Mouse (Mus musculus): ENCODE data around the gene Trmt10b.

Gene Trmt10b

DNA sequence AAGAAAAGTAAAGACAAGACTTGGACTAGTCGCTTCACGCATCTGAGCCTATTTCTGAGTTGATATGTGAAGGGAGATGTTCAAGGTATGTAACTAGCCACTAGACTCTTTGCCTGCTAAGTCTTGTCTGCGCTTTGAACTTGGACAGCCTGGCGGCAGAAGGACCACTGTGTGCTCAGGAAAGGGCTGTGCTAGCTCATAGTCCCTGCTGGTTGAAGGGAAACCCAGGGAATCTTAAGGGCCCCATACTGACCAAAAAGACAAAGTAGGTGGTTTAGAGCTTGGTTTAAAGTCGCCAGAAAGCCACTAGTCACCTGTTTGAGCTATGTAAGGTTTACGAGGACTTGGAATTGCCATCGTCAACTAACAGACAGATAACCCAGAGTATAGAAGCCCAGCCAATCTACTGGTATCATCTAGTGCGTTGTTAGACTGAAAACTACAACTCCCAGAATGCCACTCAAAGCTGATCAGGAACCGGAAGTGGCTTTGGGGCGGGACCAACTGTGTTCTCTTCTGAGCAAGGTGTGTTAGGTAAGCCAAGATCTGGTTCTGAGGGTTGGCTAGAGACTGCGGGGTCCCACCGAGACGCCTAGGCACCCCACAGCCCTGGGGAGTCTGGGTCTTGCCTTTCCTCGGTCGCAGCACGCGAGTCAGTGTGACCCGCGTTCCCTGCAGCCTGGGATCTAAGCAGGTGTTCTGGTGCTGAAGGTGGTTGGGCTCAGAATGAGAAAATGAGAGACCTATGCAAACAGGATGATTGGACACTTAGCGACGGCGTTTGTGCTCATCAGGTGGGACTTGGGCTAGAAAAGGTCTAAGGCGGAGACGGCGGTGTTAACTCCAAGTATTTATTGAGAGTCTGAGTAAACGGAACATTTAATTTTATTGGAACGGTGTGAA lies at the start of gene Trmt10b:
TSS of gene Trmt10b (plus strand) at position 466 of the 903 bp plus-strand sequence.
- DNase-seq (ENCODE audit: low read depth, low spot score), result peak; percentile 92

DNA sequence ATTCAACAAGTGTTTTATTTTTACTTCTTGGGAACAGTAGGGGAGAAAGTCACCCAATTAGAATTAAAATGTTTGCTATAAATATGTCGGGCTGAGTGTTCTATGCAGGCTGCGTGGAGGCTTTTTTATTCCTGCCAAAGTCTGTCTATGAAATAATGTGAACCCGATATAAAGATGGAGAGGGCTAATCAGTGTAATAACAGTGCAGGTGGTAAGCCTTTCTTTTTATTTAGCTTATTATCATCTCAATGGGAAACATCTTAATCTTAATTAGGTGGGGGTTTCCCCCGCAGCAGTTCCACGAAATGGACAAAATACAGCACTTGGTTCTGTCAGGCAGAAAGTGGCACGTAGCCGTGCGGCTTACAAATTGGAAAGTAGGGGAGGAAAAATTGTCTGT lies 45.7 kb upstream of the Trmt10b start:
- no peak for DNase-seq (ENCODE audit: low read depth, low spot score)

DNA sequence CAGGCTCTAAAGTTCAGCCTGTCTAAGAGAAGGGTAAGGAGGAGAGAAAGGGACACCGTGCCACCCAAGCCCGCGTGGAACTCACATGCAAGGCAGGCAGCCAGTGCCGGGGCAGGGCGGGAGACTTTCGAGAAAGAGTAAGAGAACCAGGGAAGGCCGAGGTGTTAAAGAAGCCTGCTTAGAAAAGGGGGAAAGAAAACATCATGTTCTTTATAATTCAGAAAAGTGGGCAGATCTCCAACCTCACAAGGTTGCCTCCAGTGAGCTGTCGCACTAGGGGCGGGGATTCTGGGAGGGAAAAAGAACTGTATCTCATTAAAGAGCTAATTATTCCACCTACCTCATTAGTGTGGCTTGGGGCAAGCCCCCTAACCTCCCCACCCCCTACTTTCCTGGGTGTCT lies 44.1 kb upstream of the Trmt10b start:
- DNase-seq (ENCODE audit: low read depth, low spot score), result no peak

DNA sequence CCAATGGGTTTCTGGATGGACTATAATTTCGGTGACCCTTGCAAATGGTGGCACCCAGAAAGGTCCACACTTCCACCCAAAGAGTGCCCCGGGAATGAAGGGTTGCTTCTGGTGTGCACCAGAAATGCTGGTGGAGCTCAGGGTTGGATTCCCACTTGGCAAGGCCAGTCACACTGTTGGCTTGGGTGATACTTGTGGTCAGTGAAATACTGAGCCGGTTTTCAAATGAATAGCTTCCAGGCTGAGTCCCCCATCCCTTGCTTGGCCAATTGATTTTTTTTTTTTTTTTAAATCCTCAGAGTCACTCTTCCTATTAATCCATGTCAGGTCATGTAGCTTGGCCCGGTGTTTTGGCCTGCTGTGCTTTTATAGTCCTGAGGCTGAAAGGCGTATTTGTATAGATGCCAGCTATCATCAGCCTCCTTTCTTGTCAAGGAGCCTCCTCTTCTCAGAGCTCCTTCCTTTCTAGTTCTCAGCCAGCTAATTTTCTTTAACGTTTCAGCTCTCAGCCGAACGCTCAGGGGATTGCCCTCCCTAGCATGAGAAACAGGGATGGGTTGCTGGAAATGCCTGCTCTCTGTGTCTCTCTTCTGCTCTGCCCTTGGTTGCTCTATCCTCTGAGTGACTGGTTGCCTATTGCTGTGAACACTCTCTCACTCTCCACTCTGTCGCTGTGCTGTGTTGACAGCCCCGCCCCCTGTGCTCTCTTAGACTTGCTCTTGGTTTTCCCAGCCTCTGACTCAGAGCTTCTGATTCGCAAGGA lies 42.9 kb upstream of the Trmt10b start:
- DNase-seq (ENCODE audit: low read depth, low spot score), result no peak

DNA sequence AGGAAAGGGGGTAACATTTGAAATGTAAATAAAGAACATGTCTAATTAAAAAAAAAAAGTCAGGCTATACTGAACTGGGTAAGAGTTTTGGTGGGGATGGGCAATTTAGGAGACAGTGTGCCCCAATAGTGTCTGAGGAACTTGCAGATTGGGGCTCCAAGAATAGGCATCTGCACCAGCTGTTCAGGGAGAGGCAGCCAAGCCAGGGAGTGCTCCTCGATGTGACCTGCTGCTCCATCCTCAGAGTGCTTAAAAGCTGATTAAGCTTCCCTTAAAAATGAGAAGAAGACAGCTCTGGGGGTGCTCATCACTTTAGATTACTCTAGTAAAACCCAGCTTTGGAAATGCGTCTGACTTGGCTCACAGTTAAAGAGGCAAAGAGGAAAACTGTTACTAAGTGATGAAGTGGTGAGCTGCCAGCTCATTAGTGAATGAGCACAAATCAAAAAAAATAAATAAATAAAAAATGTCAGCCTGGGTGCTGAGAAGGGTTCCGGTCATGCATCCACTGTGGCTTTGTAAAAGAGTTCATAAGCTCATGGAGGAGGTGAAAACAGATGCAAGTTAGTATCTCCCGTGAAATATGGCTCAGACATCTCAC lies 37.6 kb upstream of the Trmt10b start:
- no peak for DNase-seq (ENCODE audit: low read depth, low spot score)

DNA sequence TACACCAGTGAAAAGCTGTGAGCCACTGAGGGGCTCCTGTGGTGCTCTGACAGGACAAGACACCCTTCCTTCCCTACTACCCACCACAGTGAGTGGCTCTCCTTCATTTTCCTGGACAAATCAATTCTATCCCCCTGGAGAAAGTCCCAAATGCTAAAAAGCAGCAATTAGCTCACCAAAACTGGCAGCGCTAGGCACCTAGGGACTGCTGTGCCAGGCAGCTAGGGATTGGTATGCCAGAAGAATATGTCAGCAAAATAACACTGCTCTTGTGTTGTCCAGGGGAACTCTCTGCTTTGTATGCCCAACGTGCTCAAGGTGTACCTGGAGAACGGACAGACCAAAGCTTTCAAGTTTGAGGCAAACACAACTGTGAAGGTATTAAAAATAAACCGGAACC lies 35.4 kb upstream of the Trmt10b start:
- DNase-seq (ENCODE audit: low read depth, low spot score), result no peak

DNA sequence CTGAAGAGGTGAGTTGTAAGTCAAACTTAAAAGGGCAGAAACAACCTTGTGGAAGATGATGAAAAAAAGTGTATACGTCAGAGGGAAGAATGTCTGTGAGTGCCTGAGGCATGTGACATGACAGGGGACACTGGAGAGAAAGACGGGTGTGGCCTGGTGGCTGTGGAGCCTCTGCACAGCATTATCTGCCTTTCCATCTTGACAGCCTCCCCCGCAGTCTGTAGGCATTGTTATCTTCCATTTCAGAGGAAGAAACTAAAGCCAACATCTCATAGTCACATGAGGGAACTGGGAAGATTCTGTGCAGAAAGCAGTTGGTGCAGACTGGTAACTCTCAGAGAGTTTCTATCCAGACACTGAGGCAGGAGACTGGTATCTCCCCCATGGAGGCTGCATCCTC lies 29.0 kb upstream of the Trmt10b start:
- peak; percentile 16 for DNase-seq (ENCODE audit: low read depth, low spot score)

DNA sequence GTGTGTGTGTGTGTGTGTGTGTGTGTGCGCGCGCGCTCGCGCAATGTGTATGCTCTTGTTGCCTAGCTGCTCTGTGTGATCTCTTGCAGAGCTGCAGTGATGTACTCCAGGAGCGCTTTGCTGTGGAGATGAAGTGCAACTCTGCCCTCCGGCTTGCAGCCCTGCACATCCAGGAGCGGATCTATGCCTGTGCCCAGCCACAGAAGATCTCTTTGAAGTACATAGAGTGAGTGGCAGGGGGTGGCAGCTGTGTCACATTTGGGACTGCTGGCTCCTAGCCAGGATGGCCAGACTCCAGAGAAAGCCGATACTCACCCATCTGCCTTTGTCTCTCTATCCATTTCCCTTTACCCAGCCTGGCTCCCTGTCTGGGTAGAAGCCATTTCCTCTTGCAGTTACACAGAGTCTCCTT lies 25.9 kb upstream of the Trmt10b start:
- no peak for DNase-seq (ENCODE audit: low read depth, low spot score)

DNA sequence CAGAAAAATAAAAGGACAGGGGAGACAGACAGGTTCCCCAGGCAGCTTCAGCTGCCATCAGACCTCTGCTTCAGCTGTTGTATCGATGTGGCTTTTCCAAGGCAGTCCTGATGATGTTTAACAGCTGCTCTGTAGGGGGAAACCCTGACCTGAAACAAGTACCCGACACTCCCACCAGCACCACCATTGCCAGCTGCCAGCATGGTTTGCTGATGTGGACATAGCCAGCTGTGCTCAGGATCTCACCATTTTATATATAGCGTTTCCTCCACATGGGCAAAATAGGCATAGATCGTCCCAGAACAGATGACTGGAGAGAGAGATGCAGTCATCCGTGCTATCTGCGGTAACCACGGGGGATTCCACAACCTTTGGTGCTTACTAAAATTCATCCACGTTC lies 21.2 kb upstream of the Trmt10b start:
- DNase-seq (ENCODE audit: low read depth, low spot score), result no peak

DNA sequence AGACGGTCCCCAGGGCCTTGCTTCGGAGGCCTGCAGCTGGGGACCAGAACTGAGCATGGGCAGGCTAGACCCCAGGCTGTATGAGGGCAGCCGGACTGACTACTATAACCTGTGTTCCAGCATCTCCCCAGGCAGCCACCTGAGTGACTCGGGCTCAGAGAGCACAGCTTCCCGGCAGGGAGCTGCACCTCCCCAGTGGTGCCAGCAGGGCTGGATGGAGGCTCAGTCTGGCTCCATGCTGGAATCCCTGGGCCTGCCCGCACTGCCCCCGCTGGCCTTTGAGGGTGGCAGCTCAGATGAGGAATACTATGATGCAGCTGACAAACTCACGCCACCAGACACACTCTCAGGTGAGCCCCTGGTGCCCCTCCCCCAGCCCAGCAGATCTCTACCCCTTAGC lies 17.6 kb upstream of the Trmt10b start:
- no peak for DNase-seq (ENCODE audit: low read depth, low spot score)

DNA sequence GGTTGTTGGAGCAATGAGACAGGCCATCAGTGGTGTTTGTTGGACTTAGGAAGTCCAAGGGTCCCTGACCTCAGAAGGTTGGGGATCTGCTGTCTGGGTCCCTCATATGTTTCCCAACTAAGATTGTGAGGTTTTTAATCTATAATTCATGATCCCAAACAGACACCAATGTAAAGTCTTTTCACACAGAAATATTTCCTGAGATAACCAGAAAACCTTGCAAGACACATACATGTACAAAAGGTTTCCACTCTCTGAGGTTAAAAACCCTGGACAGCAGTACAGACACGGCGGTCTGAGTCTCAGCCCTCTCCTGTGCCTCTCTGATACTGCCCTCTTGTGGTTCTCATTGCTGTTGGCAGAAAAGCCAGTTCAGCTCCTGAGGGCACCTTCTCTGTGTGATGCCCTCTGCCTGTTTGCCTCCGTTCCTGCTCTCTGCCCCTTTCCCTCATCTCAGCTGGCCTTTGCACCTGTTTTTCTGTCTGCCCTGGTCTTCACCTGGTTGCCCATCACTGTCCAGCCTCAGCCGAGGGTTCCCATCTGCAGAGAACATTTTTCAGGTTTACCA lies 16.9 kb upstream of the Trmt10b start:
- peak; percentile 75 for DNase-seq (ENCODE audit: low read depth, low spot score)

DNA sequence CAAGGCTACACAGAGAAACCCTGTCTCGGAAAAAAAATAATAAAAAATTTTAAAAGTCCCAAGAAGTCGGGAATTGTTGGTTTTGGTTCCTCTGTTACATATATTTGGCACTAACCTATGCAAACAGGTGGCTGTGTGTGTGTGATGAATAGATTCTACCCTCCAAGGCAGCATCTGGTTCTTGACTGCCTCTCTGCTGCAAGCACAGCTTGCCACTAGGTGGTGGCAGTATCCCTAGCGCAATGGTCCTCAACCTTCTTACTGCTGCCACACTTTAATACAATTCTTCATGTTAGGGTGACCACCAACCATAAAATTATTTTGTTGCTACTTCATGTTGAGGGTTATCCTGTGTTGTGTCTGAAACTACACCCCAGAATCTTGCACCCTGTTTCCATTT lies 10.6 kb upstream of the Trmt10b start:
- DNase-seq (ENCODE audit: low read depth, low spot score), result peak; percentile 39

DNA sequence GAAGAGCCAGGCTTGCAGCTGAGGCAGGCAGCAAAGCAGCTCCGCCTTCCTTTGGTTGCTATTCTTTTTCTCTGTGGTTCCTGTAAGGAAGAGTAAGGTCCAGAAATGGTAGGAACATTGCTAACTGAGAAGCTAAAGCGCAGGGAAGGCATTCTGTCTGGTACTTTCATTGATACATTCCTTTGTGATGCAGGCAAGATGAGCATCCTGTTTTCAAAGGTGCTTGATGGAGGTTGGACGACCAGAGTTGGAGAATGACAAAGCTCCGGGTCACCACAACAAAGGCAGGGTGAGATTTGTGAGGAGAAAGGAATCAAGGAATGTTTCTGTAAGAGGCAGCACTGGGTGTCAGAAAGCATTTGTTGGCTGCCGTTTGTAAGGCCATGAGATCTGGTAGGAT lies 9.0 kb upstream of the Trmt10b start:
- DNase-seq (ENCODE audit: low read depth, low spot score), result no peak

DNA sequence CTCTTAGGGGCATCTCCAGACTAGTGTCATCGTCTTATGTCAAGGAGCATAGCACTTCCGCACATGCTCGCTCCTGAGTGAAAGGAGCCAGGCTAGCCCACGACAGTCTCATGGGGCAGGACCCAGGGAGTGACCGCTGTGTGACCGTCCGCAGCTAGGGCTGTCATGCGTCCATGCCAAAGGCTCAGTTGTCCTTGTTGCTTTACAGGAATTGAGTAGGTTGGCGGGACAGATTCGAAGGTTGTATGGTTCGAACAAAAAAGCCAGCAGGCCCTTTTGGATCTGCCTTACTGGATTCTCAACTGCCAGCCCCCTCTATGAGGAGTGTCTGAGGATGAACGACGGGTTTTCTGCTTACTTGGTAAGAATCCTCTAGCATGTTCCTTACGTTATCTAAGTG lies 8.6 kb downstream of the Trmt10b start:
- DNase-seq (ENCODE audit: low read depth, low spot score), result no peak

DNA sequence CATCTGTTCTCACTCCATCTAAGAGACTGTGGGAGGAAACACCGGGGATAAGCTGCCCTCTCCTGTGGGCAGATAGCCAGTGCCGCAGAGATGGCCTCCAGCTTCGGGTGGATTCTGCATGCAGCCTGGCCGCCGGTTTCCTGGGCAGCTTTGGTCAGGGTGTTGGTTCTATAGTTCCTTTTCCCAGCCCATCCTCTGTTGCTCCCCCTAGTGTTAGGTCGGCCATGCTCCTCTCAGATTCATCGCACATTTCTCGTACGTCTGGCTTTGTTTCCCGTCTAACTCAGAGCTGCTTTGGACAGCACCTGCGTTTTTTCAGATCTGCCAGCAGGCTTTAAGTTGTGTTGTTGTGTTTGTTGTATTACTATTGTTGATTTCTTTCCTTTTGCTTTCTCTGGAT lies 11.1 kb downstream of the Trmt10b start:
- DNase-seq (ENCODE audit: low read depth, low spot score), result peak; percentile 32

DNA sequence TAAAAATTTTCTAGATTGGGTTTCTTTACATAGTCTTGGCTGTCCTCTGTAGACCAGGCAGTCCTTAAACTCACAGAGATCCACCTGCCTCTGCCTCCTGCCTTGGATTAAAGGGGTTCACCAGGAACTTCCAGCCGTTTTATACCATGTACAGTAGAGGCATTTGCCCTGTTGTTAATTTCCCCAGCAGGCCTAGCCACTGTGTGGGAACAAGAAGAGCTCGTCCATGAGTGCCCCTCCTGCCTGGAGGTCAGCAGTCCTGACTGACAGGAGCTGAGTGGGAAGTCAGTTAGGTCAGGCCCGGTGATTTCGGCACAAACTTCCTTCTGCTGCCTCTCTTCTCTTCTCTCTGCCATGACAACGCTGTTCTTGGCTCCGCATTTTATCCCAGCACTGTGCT lies 11.7 kb downstream of the Trmt10b start:
- DNase-seq (ENCODE audit: low read depth, low spot score), result no peak

DNA sequence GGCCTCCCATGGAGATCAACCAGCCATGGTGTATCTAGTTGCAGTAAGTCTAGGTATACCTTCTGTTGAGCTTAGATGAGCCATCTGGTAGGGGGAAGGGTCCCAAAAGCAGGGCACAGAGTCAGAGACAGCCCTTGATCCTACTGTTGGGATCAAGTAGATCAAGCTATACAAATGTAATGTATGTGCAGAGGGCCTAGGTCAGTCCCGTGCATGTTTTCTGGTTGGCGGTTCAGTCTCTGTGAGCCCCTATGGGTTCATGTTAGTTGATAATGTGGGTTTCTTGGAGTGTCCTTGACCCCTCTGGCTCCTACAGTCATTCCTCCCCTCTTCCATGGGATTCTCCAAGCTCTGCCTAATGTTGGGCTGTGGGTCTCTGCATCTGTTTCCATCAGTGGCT lies 14.1 kb downstream of the Trmt10b start:
- DNase-seq (ENCODE audit: low read depth, low spot score), result no peak

DNA sequence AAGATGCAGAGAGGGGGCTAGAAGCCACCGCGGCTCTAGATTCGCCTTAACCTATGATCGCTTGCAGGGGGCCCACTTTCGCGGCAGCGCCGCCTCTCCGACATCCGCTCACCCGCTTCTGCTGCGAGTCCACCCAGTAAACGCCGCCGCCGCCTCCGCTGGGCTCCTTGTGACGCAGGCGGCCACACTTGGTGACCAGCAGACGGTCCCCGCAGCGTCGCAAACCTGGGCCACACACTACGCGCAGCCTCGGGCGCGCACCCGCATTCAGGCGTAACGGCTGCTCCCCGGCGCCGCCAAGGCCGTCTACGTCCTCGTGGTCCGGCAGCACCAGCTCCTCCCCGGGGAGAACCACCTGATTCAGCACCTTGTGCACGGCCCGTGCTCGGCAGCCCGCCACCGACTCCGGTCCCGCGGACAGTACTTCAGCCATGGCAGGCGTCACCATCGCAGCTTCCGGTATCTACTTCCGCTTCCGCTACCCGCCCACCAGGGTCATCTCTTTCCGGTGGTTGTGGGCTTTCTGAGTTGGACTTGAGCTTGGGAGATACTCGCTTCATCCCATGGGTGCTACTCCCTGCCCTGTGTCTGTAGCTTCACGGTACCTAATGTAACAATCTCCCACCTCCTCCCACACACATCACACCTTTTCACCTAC lies 23.4 kb downstream of the Trmt10b start:
- peak; percentile 83 for DNase-seq (ENCODE audit: low read depth, low spot score)

DNA sequence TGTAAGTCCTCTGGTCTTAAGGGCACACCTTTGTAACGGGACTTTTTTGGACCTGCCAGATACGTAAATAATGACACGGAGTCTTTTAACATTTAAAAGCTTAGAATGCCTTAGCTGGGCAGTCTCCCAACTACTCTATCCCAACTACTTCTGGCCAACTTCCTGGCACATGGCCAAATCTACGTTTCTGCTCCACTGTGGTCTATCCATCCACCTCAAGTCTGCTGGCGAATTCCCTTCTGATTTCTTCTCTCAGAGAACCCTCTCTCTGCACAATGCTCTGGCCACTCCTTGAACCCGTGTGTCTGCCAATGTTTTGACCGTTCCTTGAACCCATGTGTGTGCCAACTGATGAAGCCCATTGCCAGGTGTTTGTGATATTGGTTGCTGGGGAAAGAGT lies 34.2 kb downstream of the Trmt10b start:
- DNase-seq (ENCODE audit: low read depth, low spot score), result no peak

DNA sequence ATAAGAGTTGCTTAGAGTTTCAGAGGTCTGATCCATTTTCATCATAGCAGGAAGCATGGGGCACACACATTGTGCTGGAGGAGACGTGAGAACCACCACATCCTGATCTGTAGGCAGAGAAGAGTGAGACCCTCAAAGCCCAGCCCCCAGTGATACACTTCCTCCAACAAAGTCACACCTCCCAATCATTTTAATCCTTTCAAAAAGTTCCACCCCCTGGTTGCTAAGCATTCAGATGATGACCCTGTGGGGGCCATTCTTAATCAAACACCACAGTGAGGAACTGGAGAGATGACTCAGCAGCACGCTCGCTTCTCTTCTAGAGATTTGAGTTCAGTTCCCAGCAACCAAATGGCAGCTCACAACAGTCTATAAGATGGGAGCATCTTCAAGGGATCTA lies 35.5 kb downstream of the Trmt10b start:
- DNase-seq (ENCODE audit: low read depth, low spot score), result no peak

DNA sequence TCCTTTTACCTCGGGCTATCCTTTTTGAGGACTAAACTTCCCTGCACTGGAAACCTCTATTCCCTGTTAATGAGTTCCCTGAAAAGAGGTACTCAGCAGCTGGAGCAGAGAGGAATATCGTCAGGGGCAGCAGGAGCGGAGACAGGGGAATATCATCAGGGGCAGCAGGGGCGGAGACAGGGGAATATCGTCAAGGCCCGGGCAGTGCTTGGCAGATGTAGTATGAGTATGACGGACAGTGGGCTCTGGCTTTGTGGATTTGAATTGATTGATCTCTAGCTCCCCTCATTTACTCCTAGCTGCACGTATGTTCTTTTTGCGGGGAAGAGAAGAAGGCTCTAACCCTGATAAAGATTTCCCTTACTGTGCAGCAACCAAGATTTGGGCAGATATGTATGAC lies 44.3 kb downstream of the Trmt10b start:
- peak; percentile 7 for DNase-seq (ENCODE audit: low read depth, low spot score)

All from CD4-positive, CD25-positive, alpha-beta regulatory T cell, adult 2 months (primary cell).